Mouse (Mus musculus): Measurements from ENCODE around the gene Dgkk. TPM values are rescaled to one million over a fixed set of nuclear protein-coding genes. Genes with fewer than 3 reads are reported as not detected.
"Not testable (repeated sequence)": the region's sequence is repeated elsewhere in the genome, so short reads cannot be mapped to it uniquely, and the experiment has no call there.

The Dgkk gene
- polyA plus RNA-seq, 1 experiment from 2014 or later: 1.5 TPM

- Histone ChIP-seq H3K4me1 (ENCODE audit: insufficient read depth) (no peaks in the 10 kb centered on the region), H3K27ac (ENCODE audit: low read depth) (no peak overlapping the region), H3K9me3 (ENCODE audit: low read depth, low read length) (no peaks in the 10 kb centered on the region), H3K4me3 (ENCODE audit: low read depth, low read length) (no peak overlapping the region), H3K36me3 (ENCODE audit: insufficient read depth) (no peaks in the 10 kb centered on the region), H3K27me3 (ENCODE audit: insufficient read depth, low read length) (no peaks in the 10 kb centered on the region), H3K9ac (no peak overlapping the region), H3K4me2 (no peak overlapping the region)
- ATAC-seq (ENCODE audit: insufficient read depth) (no peak), DNase-seq (peak; percentile 0)
- TF ChIP-seq CTCF (IDR thresholded peaks at IDR 0.05; ENCODE audit: low read depth): no peak
- 42% methylated on average over 1 of the region's 1 CpGs for WGBS
These were observed 192.8 kb downstream of the Dgkk start for GRCm38 (mm10) chrX:6971956-6972355.

GRCm38 (mm10) chrX:6983916-6984315 is 204.8 kb downstream of the Dgkk start:
- not testable (repeated sequence) for H3K36me3 ChIP-seq (ENCODE audit: insufficient read depth); H3K4me3 ChIP-seq (ENCODE audit: low read depth, low read length); ATAC-seq (ENCODE audit: insufficient read depth)

More at GRCm38 (mm10) chrX:6983916-6984315, 204.8 kb downstream of the Dgkk start:
- H3K9ac ChIP-seq; H3K4me2 ChIP-seq; H3K9me3 ChIP-seq (ENCODE audit: low read depth, low read length); H3K4me1 ChIP-seq (ENCODE audit: insufficient read depth); H3K27ac ChIP-seq (ENCODE audit: low read depth); DNase-seq; H3K27me3 ChIP-seq (ENCODE audit: insufficient read depth, low read length): not testable (repeated sequence)
- WGBS: 76% methylated on average over 3 of the region's 4 CpGs
